Mouse (Mus musculus): ENCODE data around the gene Baiap3.

GRCm38 (mm10) chr17:25211705-25212104, 44.5 kb downstream of the Baiap3 start:
- TF ChIP-seq CTCF (IDR thresholded peaks at IDR 0.05; ENCODE audit: control insufficient read depth, insufficient read depth, low read length) (no peak), POLR2A (IDR thresholded peaks at IDR 0.05; ENCODE audit: borderline replicate concordance, control insufficient read depth, low read depth, low read length) (no peak)

All from bone marrow, adult 2 months (tissue).